Mouse (Mus musculus): ENCODE data around the gene Rsph3b. TPM values are rescaled to one million over a fixed set of nuclear protein-coding genes. Genes with fewer than 3 reads are reported as not detected.

Gene Rsph3b
- polyA plus RNA-seq, 1 experiment: 9.0 TPM

DNA sequence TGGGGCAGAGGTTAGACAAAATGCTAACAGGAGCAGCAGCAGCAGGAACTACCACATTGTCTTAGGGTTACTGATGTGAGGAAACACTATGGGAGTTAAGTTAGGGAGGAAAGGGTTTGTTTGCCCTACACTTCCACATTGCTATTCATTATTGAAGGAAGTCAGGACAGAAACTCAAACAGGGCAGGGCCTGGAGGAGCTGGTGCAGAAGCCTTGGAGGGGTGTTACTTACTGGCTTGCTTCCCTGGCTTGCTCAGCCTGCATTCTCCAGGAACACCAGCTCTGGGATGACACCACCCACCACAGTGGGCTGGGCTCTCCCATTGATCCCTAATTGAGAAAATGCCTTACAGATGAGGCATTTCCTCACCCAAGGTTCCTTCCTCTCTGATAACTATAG is 79.7 kb downstream of the Rsph3b start:
- Histone ChIP-seq H3K4me1 (ENCODE audit: control insufficient read depth, insufficient read depth, insufficient read length) (no peaks in the 10 kb centered on the region), H3K27me3 (ENCODE audit: control insufficient read depth, insufficient read depth, low read length) (no peaks in the 10 kb centered on the region), H3K4me3 (ENCODE audit: extremely low read depth, insufficient read depth, insufficient read length) (no peak overlapping the region), H3K27ac (ENCODE audit: insufficient read depth, low read length) (no peak overlapping the region), H3K36me3 (ENCODE audit: control insufficient read depth, insufficient read depth, low read length) (no peaks in the 10 kb centered on the region)
- TF ChIP-seq CTCF (IDR thresholded peaks at IDR 0.05; ENCODE audit: extremely low read depth, insufficient read depth, insufficient read length, insufficient replicate concordance): no peak
- no peak for TF ChIP-seq POLR2A (IDR thresholded peaks at IDR 0.05; ENCODE audit: low read depth, low read length)
- DNase-seq (ENCODE audit: low read depth in 1 of 2, low spot score in 2 of 2): no peak

DNA sequence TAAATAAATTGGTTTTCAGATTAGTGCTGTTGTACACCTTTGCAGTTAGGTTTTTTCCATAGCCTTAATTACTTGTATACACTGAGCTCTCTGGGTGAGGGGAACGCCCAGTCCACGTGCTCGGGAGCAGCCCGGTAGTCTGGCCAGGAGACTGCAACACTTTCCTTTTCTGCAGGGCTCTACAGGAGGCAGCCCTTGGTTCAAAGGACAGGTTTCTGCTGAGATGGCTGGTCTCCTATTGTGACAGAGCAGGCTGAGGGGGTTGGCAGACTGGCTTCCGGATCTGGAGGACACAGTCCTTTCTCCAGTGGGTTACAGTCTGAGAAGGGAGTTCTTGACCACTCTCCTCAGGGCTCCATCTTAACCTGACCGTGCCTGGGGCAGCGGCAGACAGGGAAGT is 80.7 kb downstream of the Rsph3b start:
- WGBS: 37% methylated on average over 7 of the region's 7 CpGs
- TF ChIP-seq POLR2A (IDR thresholded peaks at IDR 0.05; ENCODE audit: low read depth, low read length) (no peak), CTCF (IDR thresholded peaks at IDR 0.05; ENCODE audit: extremely low read depth, insufficient read depth, insufficient read length, insufficient replicate concordance) (no peak)
- no peak for DNase-seq (ENCODE audit: low read depth in 1 of 2, low spot score in 2 of 2)
- Histone ChIP-seq H3K27ac (ENCODE audit: insufficient read depth, low read length) (no peak overlapping the region), H3K4me1 (ENCODE audit: control insufficient read depth, insufficient read depth, insufficient read length) (no peaks in the 10 kb centered on the region), H3K27me3 (ENCODE audit: control insufficient read depth, insufficient read depth, low read length) (no peaks in the 10 kb centered on the region), H3K4me3 (ENCODE audit: extremely low read depth, insufficient read depth, insufficient read length) (no peak overlapping the region), H3K36me3 (ENCODE audit: control insufficient read depth, insufficient read depth, low read length) (no peaks in the 10 kb centered on the region)

GRCm38 (mm10) chr17:6866576-6866975 is 81.9 kb downstream of the Rsph3b start:
- Histone ChIP-seq H3K27me3 (ENCODE audit: control insufficient read depth, insufficient read depth, low read length) (no peaks in the 10 kb centered on the region), H3K36me3 (ENCODE audit: control insufficient read depth, insufficient read depth, low read length) (no peaks in the 10 kb centered on the region), H3K4me3 (ENCODE audit: extremely low read depth, insufficient read depth, insufficient read length) (no peak overlapping the region), H3K27ac (ENCODE audit: insufficient read depth, low read length) (no peak overlapping the region), H3K4me1 (ENCODE audit: control insufficient read depth, insufficient read depth, insufficient read length) (peaks cover 3% of the 10 kb centered on the region; the same call in 1 of the 2 replicates)
- TF ChIP-seq CTCF (IDR thresholded peaks at IDR 0.05; ENCODE audit: extremely low read depth, insufficient read depth, insufficient read length, insufficient replicate concordance) (no peak), POLR2A (IDR thresholded peaks at IDR 0.05; ENCODE audit: low read depth, low read length) (no peak)
- WGBS: 83% methylated on average over 1 of the region's 1 CpGs
- DNase-seq (ENCODE audit: low read depth in 1 of 2, low spot score in 2 of 2): no peak

DNA sequence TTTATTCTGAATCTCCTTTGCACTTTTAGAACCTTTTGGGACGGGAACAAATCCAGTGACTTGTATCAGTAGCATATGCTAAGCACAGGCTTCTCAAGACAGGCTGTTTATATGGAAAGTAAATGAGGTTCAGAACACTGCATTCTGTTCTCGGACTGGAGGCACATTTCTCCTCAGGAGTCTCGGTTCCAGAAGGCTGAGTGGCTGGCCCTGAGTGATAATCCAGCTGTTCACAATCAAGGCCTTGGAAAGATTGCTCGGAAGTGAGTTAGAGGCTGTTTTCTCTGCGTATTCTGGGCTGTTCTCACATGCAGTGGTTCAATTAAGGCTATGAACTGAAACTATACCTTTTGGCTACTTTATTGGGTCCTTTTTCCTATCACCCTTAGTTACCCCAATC is 82.9 kb downstream of the Rsph3b start:
- no peaks in the 10 kb centered on the region for H3K36me3 ChIP-seq (ENCODE audit: control insufficient read depth, insufficient read depth, low read length)
- no peak overlapping the region for H3K4me3 ChIP-seq (ENCODE audit: extremely low read depth, insufficient read depth, insufficient read length)
- no peaks in the 10 kb centered on the region for H3K27me3 ChIP-seq (ENCODE audit: control insufficient read depth, insufficient read depth, low read length)
- H3K4me1 ChIP-seq (ENCODE audit: control insufficient read depth, insufficient read depth, insufficient read length): peaks cover 8% of the 10 kb centered on the region; the same call in 1 of the 2 replicates
- H3K27ac ChIP-seq (ENCODE audit: insufficient read depth, low read length): no peak overlapping the region
- 91% methylated on average over 5 of the region's 5 CpGs for WGBS
- no peak for TF ChIP-seq CTCF (IDR thresholded peaks at IDR 0.05; ENCODE audit: extremely low read depth, insufficient read depth, insufficient read length, insufficient replicate concordance)
- DNase-seq (ENCODE audit: low read depth in 1 of 2, low spot score in 2 of 2): no peak

GRCm38 (mm10) chr17:6864869-6865268 is 83.6 kb downstream of the Rsph3b start:
- TF ChIP-seq CTCF (IDR thresholded peaks at IDR 0.05; ENCODE audit: extremely low read depth, insufficient read depth, insufficient read length, insufficient replicate concordance) (no peak), POLR2A (IDR thresholded peaks at IDR 0.05; ENCODE audit: low read depth, low read length) (no peak)
- no peak for DNase-seq (ENCODE audit: low read depth in 1 of 2, low spot score in 2 of 2)
- no peak overlapping the region for H3K27ac ChIP-seq (ENCODE audit: insufficient read depth, low read length)
- WGBS: 76% methylated on average over 13 of the region's 13 CpGs
- no peaks in the 10 kb centered on the region for H3K36me3 ChIP-seq (ENCODE audit: control insufficient read depth, insufficient read depth, low read length)
- peaks cover 8% of the 10 kb centered on the region; the same call in 1 of the 2 replicates for H3K4me1 ChIP-seq (ENCODE audit: control insufficient read depth, insufficient read depth, insufficient read length)
- H3K27me3 ChIP-seq (ENCODE audit: control insufficient read depth, insufficient read depth, low read length): no peaks in the 10 kb centered on the region
- no peak overlapping the region for H3K4me3 ChIP-seq (ENCODE audit: extremely low read depth, insufficient read depth, insufficient read length)

GRCm38 (mm10) chr17:6863521-6863920 is 85.0 kb downstream of the Rsph3b start:
- H3K27me3 ChIP-seq (ENCODE audit: control insufficient read depth, insufficient read depth, low read length): no peaks in the 10 kb centered on the region
- 90% methylated on average over 6 of the region's 6 CpGs for WGBS
- no peak for DNase-seq (ENCODE audit: low read depth in 1 of 2, low spot score in 2 of 2)
- H3K36me3 ChIP-seq (ENCODE audit: control insufficient read depth, insufficient read depth, low read length): no peaks in the 10 kb centered on the region
- no peak overlapping the region for H3K4me3 ChIP-seq (ENCODE audit: extremely low read depth, insufficient read depth, insufficient read length)
- H3K4me1 ChIP-seq (ENCODE audit: control insufficient read depth, insufficient read depth, insufficient read length): peaks cover 8% of the 10 kb centered on the region; the same call in 1 of the 2 replicates
- TF ChIP-seq POLR2A (IDR thresholded peaks at IDR 0.05; ENCODE audit: low read depth, low read length) (no peak), CTCF (IDR thresholded peaks at IDR 0.05; ENCODE audit: extremely low read depth, insufficient read depth, insufficient read length, insufficient replicate concordance) (no peak)
- no peak overlapping the region for H3K27ac ChIP-seq (ENCODE audit: insufficient read depth, low read length)

GRCm38 (mm10) chr17:6862040-6862780 is 86.3 kb downstream of the Rsph3b start:
- no peak for DNase-seq (ENCODE audit: low read depth in 1 of 2, low spot score in 2 of 2)

More at GRCm38 (mm10) chr17:6862040-6862780, 86.3 kb downstream of the Rsph3b start:
- H3K4me1 ChIP-seq (ENCODE audit: control insufficient read depth, insufficient read depth, insufficient read length): peaks cover 8% of the 10 kb centered on the region; the same call in 1 of the 2 replicates
- no peak overlapping the region for H3K27ac ChIP-seq (ENCODE audit: insufficient read depth, low read length)
- H3K36me3 ChIP-seq (ENCODE audit: control insufficient read depth, insufficient read depth, low read length): no peaks in the 10 kb centered on the region
- H3K4me3 ChIP-seq (ENCODE audit: extremely low read depth, insufficient read depth, insufficient read length): peak overlapping the region; percentile 60; the same call in 1 of the 2 replicates
- no peak for TF ChIP-seq POLR2A (IDR thresholded peaks at IDR 0.05; ENCODE audit: low read depth, low read length)
- no peak for TF ChIP-seq CTCF (IDR thresholded peaks at IDR 0.05; ENCODE audit: extremely low read depth, insufficient read depth, insufficient read length, insufficient replicate concordance)
- 73% methylated on average over 12 of the region's 12 CpGs for WGBS
- no peaks in the 10 kb centered on the region for H3K27me3 ChIP-seq (ENCODE audit: control insufficient read depth, insufficient read depth, low read length)
